Mouse (Mus musculus) gastrocnemius, adult 8-10 months (tissue): ENCODE measurements around the gene Rhof. TPM values are rescaled to one million over a fixed set of nuclear protein-coding genes. Genes with fewer than 3 reads are reported as not detected.

Source experiments
- DNase-seq, 2 experiments: peaks; one replicate each; pipeline ENCODE4 v3.0.0; 2022; ENCODE audit warnings: low spot score in 2 of 2
- total RNA-seq, 4 experiments: library from RNA; stranded (reverse); gene quantifications; 2 replicates each; pipeline ENCODE4 v1.2.4; 2022

Gene Rhof
- under 1 TPM in 3 of 4 experiments, not detected in 1; 0.24 to 0.36 (median 0.36) TPM for total RNA-seq

GRCm38 (mm10) chr5:123132308-123133071, at the start of gene Rhof:
Gene Rhof (minus strand): TSS chr5:123132692.
- peak; percentile 66 to 74 for DNase-seq

DNA sequence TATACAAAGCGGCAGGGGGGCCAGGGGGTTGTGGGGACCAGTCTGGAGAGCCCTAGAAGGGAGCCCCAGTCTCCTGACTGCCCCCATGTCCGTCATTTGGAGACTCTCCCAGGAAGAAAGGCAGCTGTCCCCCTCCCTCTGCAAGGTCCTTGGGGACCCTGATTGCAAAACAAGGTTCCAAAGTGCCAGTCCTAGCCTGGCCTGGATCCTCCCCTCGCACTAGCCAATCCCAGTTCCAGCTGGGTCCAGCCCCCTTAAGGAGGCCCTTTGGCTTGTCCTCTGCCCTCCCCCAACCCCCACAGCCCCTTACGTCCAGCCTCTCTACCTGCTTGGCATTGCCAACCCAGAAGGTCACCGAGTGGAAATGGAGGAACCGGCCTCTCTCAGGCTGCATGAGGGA, 49.0 kb upstream of the Rhof start:
- DNase-seq: no peak

GRCm38 (mm10) chr5:123180390-123180789, 47.9 kb upstream of the Rhof start:
- no peak for DNase-seq

- no peak for DNase-seq
These were observed 46.3 kb upstream of the Rhof start for GRCm38 (mm10) chr5:123178792-123179191.

- peak; percentile 66 to 71 for DNase-seq
These were observed 39.3 kb upstream of the Rhof start for GRCm38 (mm10) chr5:123171646-123172350.

GRCm38 (mm10) chr5:123170365-123170764, 37.9 kb upstream of the Rhof start:
- no peak for DNase-seq

GRCm38 (mm10) chr5:123169284-123169683, 36.8 kb upstream of the Rhof start, which contains the start of gene Psmd9:
Gene Psmd9 (plus strand): TSS chr5:123169413.
- DNase-seq: no peak

GRCm38 (mm10) chr5:123167591-123167990, 35.1 kb upstream of the Rhof start:
- DNase-seq: no peak

GRCm38 (mm10) chr5:123166437-123166836, 33.9 kb upstream of the Rhof start:
- DNase-seq: no peak

GRCm38 (mm10) chr5:123162942-123163341, 30.4 kb upstream of the Rhof start:
- DNase-seq: no peak

DNA sequence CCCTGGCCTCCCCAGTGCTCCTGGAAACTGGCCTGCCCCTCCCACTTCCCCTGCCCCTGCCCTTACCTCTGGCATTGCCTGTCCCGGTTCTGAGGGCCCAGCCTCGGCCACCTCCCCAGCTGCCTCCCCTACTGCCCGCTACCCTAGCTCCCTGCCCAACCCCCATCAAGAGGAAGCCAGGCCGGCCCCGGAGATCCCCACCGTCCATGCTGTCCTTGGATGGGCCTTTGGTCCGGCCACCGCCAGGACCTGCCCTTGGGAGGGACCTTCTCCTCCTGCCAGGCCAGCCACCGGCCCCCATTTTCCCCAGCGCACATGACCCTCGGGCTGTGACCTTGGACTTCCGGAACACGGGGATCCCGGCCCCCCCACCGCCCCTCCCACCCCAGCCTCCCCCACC, 27.8 kb upstream of the Rhof start:
- DNase-seq: no peak

DNA sequence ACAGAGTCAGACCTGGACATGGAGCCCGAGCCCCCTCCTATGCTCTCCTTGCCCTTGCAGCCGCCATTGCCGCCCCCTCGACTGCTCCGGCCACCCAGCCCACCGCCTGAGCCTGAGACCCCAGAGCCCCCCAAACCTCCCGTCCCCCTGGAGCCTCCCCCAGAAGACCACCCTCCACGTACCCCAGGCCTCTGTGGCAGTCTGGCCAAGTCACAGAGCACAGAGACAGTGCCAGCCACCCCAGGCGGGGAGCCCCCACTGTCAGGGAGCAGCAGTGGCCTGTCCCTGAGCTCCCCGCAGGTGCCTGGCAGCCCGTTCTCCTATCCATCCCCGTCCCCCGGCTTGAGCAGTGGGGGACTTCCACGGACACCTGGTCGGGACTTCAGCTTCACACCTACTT, 27.4 kb upstream of the Rhof start:
- DNase-seq: no peak

- peak in 1 of 2 experiments; percentile 47 for DNase-seq
These were observed 27.0 kb upstream of the Rhof start for GRCm38 (mm10) chr5:123159446-123159845.

GRCm38 (mm10) chr5:123157972-123158371, 25.5 kb upstream of the Rhof start:
- no peak for DNase-seq

GRCm38 (mm10) chr5:123156763-123157162, 24.3 kb upstream of the Rhof start:
- no peak for DNase-seq

- DNase-seq: peak; percentile 66 to 70
These were observed 22.9 kb upstream of the Rhof start for GRCm38 (mm10) chr5:123155425-123155824.

- no peak for DNase-seq
These were observed 20.4 kb upstream of the Rhof start for GRCm38 (mm10) chr5:123152901-123153300.

GRCm38 (mm10) chr5:123151707-123152362, 19.3 kb upstream of the Rhof start:
- no peak for DNase-seq

DNA sequence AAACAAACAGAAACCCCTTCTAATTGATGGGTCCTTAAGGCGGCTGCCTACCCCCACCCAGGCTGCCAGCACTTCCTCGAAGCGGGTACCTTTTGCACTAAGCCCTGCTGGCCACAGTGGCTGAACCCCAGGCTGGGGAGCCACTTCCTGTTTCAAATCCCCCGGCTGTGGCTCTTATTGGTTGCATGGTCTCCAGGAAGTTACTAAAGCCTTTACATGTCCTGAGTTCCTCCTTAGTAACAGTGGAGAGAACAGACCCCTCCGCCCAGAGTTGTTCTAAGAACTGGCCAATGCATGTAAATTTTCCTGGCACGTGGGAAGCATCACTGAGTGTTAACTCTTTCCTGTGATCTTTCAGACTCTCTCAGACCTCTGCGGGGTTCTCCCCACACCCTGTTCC, 18.6 kb upstream of the Rhof start:
- DNase-seq: no peak

GRCm38 (mm10) chr5:123150641-123151040, 18.1 kb upstream of the Rhof start:
- no peak for DNase-seq

DNA sequence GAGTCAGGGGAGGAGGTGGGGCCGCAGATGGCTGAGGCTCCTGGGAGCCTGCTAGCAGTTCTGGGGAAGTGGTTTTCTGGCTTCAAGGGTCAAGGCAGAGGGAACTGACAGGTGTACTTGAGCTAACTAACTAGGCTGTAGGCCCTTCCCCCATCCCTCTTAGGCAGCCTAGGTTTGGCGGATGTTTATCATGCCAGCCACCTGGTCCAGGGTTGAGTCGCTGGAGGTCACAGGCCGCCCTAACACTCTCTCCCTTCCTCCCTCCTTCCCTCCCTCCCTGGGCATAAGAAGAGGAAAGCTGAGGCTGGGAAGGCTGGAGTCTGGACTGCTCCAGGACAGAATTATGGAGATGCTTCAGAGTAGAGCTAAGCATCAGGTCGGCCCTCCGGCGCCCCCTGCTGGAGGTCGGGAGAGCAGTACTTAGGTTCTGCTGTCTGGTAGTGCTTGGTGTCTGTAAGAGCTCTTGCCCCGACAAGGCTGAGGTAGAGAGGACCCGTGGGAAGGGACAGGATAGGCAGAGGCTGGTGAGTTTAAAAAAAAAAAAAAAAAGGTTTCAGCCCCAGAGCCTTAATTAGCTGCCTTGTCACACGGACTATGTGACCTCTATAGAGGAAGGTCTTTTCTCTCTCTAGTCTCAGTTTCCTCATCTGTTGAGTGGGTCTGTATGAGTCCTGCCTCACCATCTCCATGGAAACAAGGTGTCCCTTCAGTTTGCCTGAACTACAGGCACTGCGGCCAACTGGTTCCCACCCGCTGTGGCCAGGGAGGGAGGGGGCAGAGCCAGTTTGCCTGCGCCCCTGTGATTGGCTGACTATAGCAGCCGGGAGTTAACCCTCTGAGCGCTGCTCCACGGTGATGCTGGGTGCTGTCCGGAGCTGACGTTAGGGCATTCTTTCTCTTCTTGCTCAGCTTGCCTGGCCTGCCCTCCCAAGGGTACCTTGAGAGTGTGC, 17.2 kb upstream of the Rhof start:
- peak; percentile 84 to 89 for DNase-seq
